ENCODE assay signal across 8 mouse cellular contexts in the genomic region with DNA sequence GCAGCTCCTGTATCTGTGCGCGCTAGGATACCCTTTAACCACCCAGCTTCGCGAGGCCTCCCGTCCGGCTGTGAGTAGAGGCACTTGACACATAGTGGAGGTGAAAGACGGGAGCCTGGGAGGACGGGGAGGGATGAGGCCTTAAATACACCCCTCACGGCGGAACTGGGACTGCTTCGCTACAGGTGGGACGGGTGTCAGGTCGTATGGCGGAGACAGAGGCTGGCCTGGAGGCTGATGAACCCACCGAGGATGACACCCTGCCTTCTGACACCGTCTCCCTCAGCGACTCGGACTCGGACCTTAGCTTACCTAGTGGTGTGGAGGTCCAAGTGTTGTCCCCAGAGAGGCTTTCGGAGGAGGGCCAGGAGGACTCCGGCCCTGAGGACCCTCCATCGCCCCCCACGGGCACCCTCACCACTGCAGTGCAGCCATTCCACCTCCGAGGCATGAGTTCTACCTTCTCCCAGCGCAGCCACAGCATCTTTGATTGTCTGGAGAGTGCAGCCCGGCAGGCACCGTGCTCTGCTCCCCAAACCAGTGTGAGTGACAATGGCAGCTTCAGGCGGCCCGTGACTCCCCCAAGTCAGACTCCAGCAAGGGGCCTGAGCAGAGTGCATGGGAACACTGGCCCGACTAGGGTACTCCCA. TPM values are rescaled to one million over a fixed set of nuclear protein-coding genes. Genes with fewer than 3 reads are reported as not detected.
A peak's percentile ranks its signal among the peaks of the same experiment; 100 is the strongest.
DNase-seq lines count a peak whose midpoint lies in the region; ATAC-seq and TF ChIP-seq lines count a peak whose summit lies in the region.

No protein-coding gene starts in this region.

- WGBS in embryonic facial prominence, embryonic 11.5 days, result 13% methylated on average over 30 of the region's 30 CpGs
- WGBS in hindbrain, embryonic 14.5 days, result 16% methylated on average over 30 of the region's 30 CpGs
- WGBS in lung, postnatal 0 days, result 7% methylated on average over 30 of the region's 30 CpGs

- H3K27me3 ChIP-seq in embryonic facial prominence, embryonic 11.5 days (ENCODE audit: control insufficient read depth, insufficient read depth, low read length), result no peaks in the 10 kb centered on the region
- H3K27me3 ChIP-seq in hindbrain, embryonic 14.5 days (ENCODE audit: control insufficient read depth, insufficient read depth, low read length), result no peaks in the 10 kb centered on the region
- H3K27me3 ChIP-seq in lung, postnatal 0 days (replicated peaks; ENCODE audit: insufficient read depth, low read length), result no peaks in the 10 kb centered on the region

- H3K4me3 ChIP-seq in embryonic facial prominence, embryonic 11.5 days (ENCODE audit: low read depth, low read length), result peak overlapping the region; percentile 87
- H3K4me3 ChIP-seq in hindbrain, embryonic 14.5 days (replicated peaks; ENCODE audit: low read length), result peak overlapping the region; percentile 78
- H3K4me3 ChIP-seq in lung, postnatal 0 days (ENCODE audit: low read depth, low read length), result peak overlapping the region; percentile 69

- H3K4me1 ChIP-seq in embryonic facial prominence, embryonic 11.5 days (ENCODE audit: control insufficient read depth, insufficient read depth, low read length), result peaks cover 6% of the 10 kb centered on the region
- H3K4me1 ChIP-seq in hindbrain, embryonic 14.5 days (replicated peaks; ENCODE audit: control insufficient read depth, insufficient read depth, low read length), result peaks cover 22% of the 10 kb centered on the region
- peaks cover 16% of the 10 kb centered on the region; the same call in 1 of the 2 replicates for H3K4me1 ChIP-seq in lung, postnatal 0 days (ENCODE audit: insufficient read depth, low read depth, low read length)

- H3K36me3 ChIP-seq in embryonic facial prominence, embryonic 11.5 days (replicated peaks; ENCODE audit: control insufficient read depth, insufficient read depth, low read depth, low read length), result peaks cover 5% of the 10 kb centered on the region
- H3K36me3 ChIP-seq in hindbrain, embryonic 14.5 days (replicated peaks; ENCODE audit: control insufficient read depth, insufficient read depth), result peaks cover 36% of the 10 kb centered on the region
- peaks cover 29% of the 10 kb centered on the region for H3K36me3 ChIP-seq in lung, postnatal 0 days (ENCODE audit: insufficient read depth, low read length)

- peak overlapping the region; percentile 86 for H3K4me2 ChIP-seq in embryonic facial prominence, embryonic 11.5 days (ENCODE audit: low read depth, low read length)
- peak overlapping the region; percentile 99 for H3K4me2 ChIP-seq in hindbrain, embryonic 14.5 days (replicated peaks)
- H3K4me2 ChIP-seq in lung, postnatal 0 days (replicated peaks; ENCODE audit: low read depth, low read length), result peak overlapping the region; percentile 85

- H3K9ac ChIP-seq in embryonic facial prominence, embryonic 11.5 days (replicated peaks; ENCODE audit: low read length), result peak overlapping the region; percentile 90
- peak overlapping the region; percentile 93 for H3K9ac ChIP-seq in hindbrain, embryonic 14.5 days
- peak overlapping the region; percentile 83 for H3K9ac ChIP-seq in lung, postnatal 0 days (replicated peaks; ENCODE audit: low read depth)

- TF ChIP-seq CTCF in lung, postnatal 0 days (IDR thresholded peaks at IDR 0.05), result no peak

- DNase-seq in embryo, embryonic 10 days (ENCODE audit: low spot score), result peak; percentile 17
- DNase-seq in embryo, embryonic 10.5 days (ENCODE audit: low spot score), result no peak
- DNase-seq in embryonic facial prominence, embryonic 11.5 days (ENCODE audit: low spot score), result no peak
- no peak for DNase-seq in hindbrain, embryonic 14.5 days (ENCODE audit: low spot score)
- peak; percentile 47 for DNase-seq in lung, postnatal 0 days (ENCODE audit: low spot score)
- DNase-seq in thymus, postnatal 0 days (ENCODE audit: low spot score), result peak; percentile 23
- DNase-seq in embryo, embryonic 9.5 days (ENCODE audit: extremely low spot score), result no peak

- TF ChIP-seq EP300 in lung, postnatal 0 days (IDR thresholded peaks at IDR 0.05), result no peak

- H3K9me3 ChIP-seq in embryonic facial prominence, embryonic 11.5 days (replicated peaks; ENCODE audit: control insufficient read depth, low read length), result no peaks in the 10 kb centered on the region
- H3K9me3 ChIP-seq in hindbrain, embryonic 14.5 days (ENCODE audit: control insufficient read depth, low read length), result no peaks in the 10 kb centered on the region
- no peaks in the 10 kb centered on the region for H3K9me3 ChIP-seq in lung, postnatal 0 days (ENCODE audit: low read length)

- peak; percentile 4 for ATAC-seq in CD4-positive, CD25-positive, alpha-beta regulatory T cell, adult 4 months
- ATAC-seq in embryonic facial prominence, embryonic 11.5 days (replicated peaks; ENCODE audit: insufficient number of reproducible peaks, low FRiP score, low TSS enrichment, low read depth), result no peak
- no peak; the same call in 1 of the 2 replicates for ATAC-seq in hindbrain, embryonic 14.5 days (ENCODE audit: low FRiP score)
- ATAC-seq in lung, postnatal 0 days, result peak; percentile 0; the same call in 1 of the 2 replicates

- H3K27ac ChIP-seq in embryonic facial prominence, embryonic 11.5 days (replicated peaks; ENCODE audit: low read depth, low read length), result no peak overlapping the region; the same call in 1 of the 2 replicates
- H3K27ac ChIP-seq in hindbrain, embryonic 14.5 days, result peak overlapping the region; percentile 84
- H3K27ac ChIP-seq in lung, postnatal 0 days (ENCODE audit: low read length), result peak overlapping the region; percentile 90

RNA-seq across cellular contexts. Expression of a gene that starts 0.8 kb away (rescaled TPM):
- 10 to 100 TPM; 34.8 to 52.8 TPM for polyA plus RNA-seq in CD4-positive, CD25-positive, alpha-beta regulatory T cell, adult 4 months (2017; shearing (Covaris generic))
- 59.8 and 65.2 TPM in 2 replicates for polyA plus RNA-seq in embryonic facial prominence, embryonic 11.5 days (2014; fragmentation: Nextera tagmentation; extraction: Ambion mirVana)
- polyA plus RNA-seq in hindbrain, embryonic 14.5 days (2014; fragmentation: Nextera tagmentation; extraction: Ambion mirVana), result 56.8 and 62.8 TPM in 2 replicates
- polyA plus RNA-seq in lung, postnatal 0 days (2015; fragmentation: Nextera tagmentation; extraction: Ambion mirVana), result 52.3 and 54.5 TPM in 2 replicates
- polyA plus RNA-seq in thymus, postnatal 0 days (2015; fragmentation: Nextera tagmentation; extraction: Ambion mirVana), result 68.5 and 72.3 TPM in 2 replicates

RNA-seq across cellular contexts. Expression of a gene that starts 17.3 kb away (rescaled TPM):
- polyA plus RNA-seq in CD4-positive, CD25-positive, alpha-beta regulatory T cell, adult 4 months (2017; shearing (Covaris generic)), result 100 to 1,000 TPM; 290 to 354 TPM
- 286 and 304 TPM in 2 replicates for polyA plus RNA-seq in embryonic facial prominence, embryonic 11.5 days (2014; fragmentation: Nextera tagmentation; extraction: Ambion mirVana)
- 455 and 483 TPM in 2 replicates for polyA plus RNA-seq in hindbrain, embryonic 14.5 days (2014; fragmentation: Nextera tagmentation; extraction: Ambion mirVana)
- 724 and 747 TPM in 2 replicates for polyA plus RNA-seq in lung, postnatal 0 days (2015; fragmentation: Nextera tagmentation; extraction: Ambion mirVana)
- polyA plus RNA-seq in thymus, postnatal 0 days (2015; fragmentation: Nextera tagmentation; extraction: Ambion mirVana), result 228 and 233 TPM in 2 replicates

RNA-seq across cellular contexts. Expression of a gene that starts 24.6 kb away (rescaled TPM):
- polyA plus RNA-seq in CD4-positive, CD25-positive, alpha-beta regulatory T cell, adult 4 months (2017; shearing (Covaris generic)), result not detected
- 0.84 and 1.1 TPM in 2 replicates for polyA plus RNA-seq in embryonic facial prominence, embryonic 11.5 days (2014; fragmentation: Nextera tagmentation; extraction: Ambion mirVana)
- polyA plus RNA-seq in hindbrain, embryonic 14.5 days (2014; fragmentation: Nextera tagmentation; extraction: Ambion mirVana), result 1.9 and 2.3 TPM in 2 replicates
- polyA plus RNA-seq in lung, postnatal 0 days (2015; fragmentation: Nextera tagmentation; extraction: Ambion mirVana), result 0.65 and 0.72 TPM in 2 replicates
- 0.98 and 1.5 TPM in 2 replicates for polyA plus RNA-seq in thymus, postnatal 0 days (2015; fragmentation: Nextera tagmentation; extraction: Ambion mirVana)

RNA-seq across cellular contexts. Expression of a gene that starts 36.3 kb away (rescaled TPM):
- not detected for polyA plus RNA-seq in CD4-positive, CD25-positive, alpha-beta regulatory T cell, adult 4 months (2017; shearing (Covaris generic))
- polyA plus RNA-seq in embryonic facial prominence, embryonic 11.5 days (2014; fragmentation: Nextera tagmentation; extraction: Ambion mirVana), result 0.81 and 1.5 TPM in 2 replicates
- 0.94 and 1.3 TPM in 2 replicates for polyA plus RNA-seq in hindbrain, embryonic 14.5 days (2014; fragmentation: Nextera tagmentation; extraction: Ambion mirVana)
- 11.8 and 13.0 TPM in 2 replicates for polyA plus RNA-seq in lung, postnatal 0 days (2015; fragmentation: Nextera tagmentation; extraction: Ambion mirVana)
- polyA plus RNA-seq in thymus, postnatal 0 days (2015; fragmentation: Nextera tagmentation; extraction: Ambion mirVana), result 0.29 and 1.0 TPM in 2 replicates

Comparison
In these comparisons a context has a peak if more than half of its experiments do, and no peak if none do; other contexts are left out.
1. DNase-seq: peak in embryo, embryonic 10 days (single experiment), lung, postnatal 0 days (single experiment) and thymus, postnatal 0 days (single experiment); none in embryo, embryonic 10.5 days (single experiment), embryonic facial prominence, embryonic 11.5 days (single experiment), hindbrain, embryonic 14.5 days (single experiment) and embryo, embryonic 9.5 days (single experiment).
2. ATAC-seq: peak in CD4-positive, CD25-positive, alpha-beta regulatory T cell, adult 4 months (single experiment) and lung, postnatal 0 days (single experiment); none in embryonic facial prominence, embryonic 11.5 days (single experiment) and hindbrain, embryonic 14.5 days (single experiment).
3. Peak in every context shown above with its lines, with median percentiles within 50 percentile points of each other: H3K4me2 ChIP-seq, H3K4me3 ChIP-seq and H3K9ac ChIP-seq.